Mouse (Mus musculus) intestine, embryonic 16.5 days (tissue): ENCODE measurements around the gene Evc. TPM values are rescaled to one million over a fixed set of nuclear protein-coding genes. Genes with fewer than 3 reads are reported as not detected.

Experiments used
- ATAC-seq: fragments of 200-750 bp; cut with Nextera tagmentation; 2 replicates; pipeline ENCODE4 v1.8.0; 2017; ENCODE audit warnings: moderate TSS enrichment, moderate library complexity
- H3K27ac ChIP-seq: fragments of 300-500 bp; sonication (generic); 2 replicates; pipeline ENCODE4 v1.5.1; 2014; ENCODE audit warnings: mild to moderate bottlenecking, low read length
- H3K27me3 ChIP-seq: fragments of 300-500 bp; sonication (generic); replicated peaks from 2 replicates; pipeline ENCODE4 v1.6.1; 2014; ENCODE audit warnings: low read length, control low read depth, mixed read lengths; ENCODE audit not compliant: control insufficient read depth, insufficient read depth
- H3K36me3 ChIP-seq: fragments of 300-500 bp; sonication (generic); 2 replicates; pipeline ENCODE4 v1.6.1; 2014; ENCODE audit warnings: low read length, control low read depth; ENCODE audit not compliant: control insufficient read depth, insufficient read depth
- H3K4me1 ChIP-seq: fragments of 300-500 bp; sonication (generic); 2 replicates; pipeline ENCODE4 v1.6.1; 2014; ENCODE audit warnings: low read length, control low read depth, mixed read lengths; ENCODE audit not compliant: control insufficient read depth, insufficient read depth
- H3K4me2 ChIP-seq: fragments of 300-500 bp; sonication (generic); 2 replicates; pipeline ENCODE4 v1.6.1; 2014; ENCODE audit warnings: low read depth, low read length, control low read depth
- H3K4me3 ChIP-seq: fragments of 300-500 bp; sonication (generic); 2 replicates; pipeline ENCODE4 v1.5.1; 2014; ENCODE audit warnings: mild to moderate bottlenecking, low read length
- H3K9ac ChIP-seq: fragments of 300-500 bp; sonication (generic); 2 replicates; pipeline ENCODE4 v1.6.1; 2014; ENCODE audit warnings: low read depth, low read length
- H3K9me3 ChIP-seq: fragments of 300-500 bp; sonication (generic); 2 replicates; pipeline ENCODE4 v1.6.1; 2016; ENCODE audit warnings: low read length, control low read depth; ENCODE audit not compliant: control insufficient read depth
- WGBS: fragments of 180-500 bp; shearing (Covaris S2); extraction: QIAGEN DNeasy Blood & Tissue Kit; methylation state at CpG from one replicate; pipeline ENCODE4 v1.1.7; 2014; 5-methylcytosine and 5-hydroxymethylcytosine counted together
- polyA plus RNA-seq: library from polyadenylated mRNA; unstranded; fragments of >200 nt; fragmentation: Nextera tagmentation; extraction: Ambion mirVana; gene quantifications from 2 replicates; pipeline ENCODE4 v1.2.1, GENCODE M21; 2015

Evc gene
- polyA plus RNA-seq, 1 experiment from 2014 or later, result 10.5 TPM

DNA sequence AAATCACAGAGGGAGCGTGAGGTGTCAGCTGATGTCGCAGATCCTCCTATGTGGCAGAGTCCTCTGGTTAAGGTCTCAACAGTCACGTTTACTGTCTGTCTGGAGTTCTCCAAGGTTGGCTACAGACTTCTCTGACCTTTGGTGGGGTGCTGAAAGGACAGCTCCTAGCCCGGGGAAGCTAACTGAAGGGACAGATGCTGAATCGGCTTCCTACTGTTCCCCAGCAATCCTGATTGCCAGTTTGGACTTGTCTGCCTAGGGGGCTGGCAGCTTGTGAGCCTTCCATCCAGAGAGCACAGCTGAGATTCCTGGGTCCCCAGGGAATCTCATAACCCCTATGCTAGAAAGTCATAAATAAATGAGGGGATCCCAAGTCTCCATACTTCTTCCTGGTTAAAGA, 96.1 kb downstream of the Evc start:
- Histone ChIP-seq H3K36me3 (no peaks in the 10 kb centered on the region), H3K9ac (no peak overlapping the region), H3K4me1 (peaks cover 7% of the 10 kb centered on the region), H3K4me2 (no peak overlapping the region), H3K27ac (no peak overlapping the region), H3K9me3 (no peaks in the 10 kb centered on the region), H3K27me3 (peaks cover 60% of the 10 kb centered on the region), H3K4me3 (no peak overlapping the region)
- ATAC-seq, result no peak
- WGBS, result 3% methylated on average over 5 of the region's 5 CpGs

Other genes starting within 250 kb of the Evc start
- gene Crmp1, start 95.0 kb downstream of the Evc start, polyA plus RNA-seq, result 25.2 and 26.0 TPM in 2 replicates
- gene Evc2, start 1.6 kb upstream of the Evc start, polyA plus RNA-seq, result 8.5 and 9.4 TPM in 2 replicates